Mouse (Mus musculus) lung, postnatal 14 days (tissue): Measurements from ENCODE around the gene Olfr1215.
"Not testable (repeated sequence)": the region's sequence is repeated elsewhere in the genome, so short reads cannot be mapped to it uniquely, and the experiment has no call there.

Source experiments
- DNase-seq: peaks from one replicate; pipeline ENCODE4 v3.0.0; 2021

Gene Olfr1215

DNA sequence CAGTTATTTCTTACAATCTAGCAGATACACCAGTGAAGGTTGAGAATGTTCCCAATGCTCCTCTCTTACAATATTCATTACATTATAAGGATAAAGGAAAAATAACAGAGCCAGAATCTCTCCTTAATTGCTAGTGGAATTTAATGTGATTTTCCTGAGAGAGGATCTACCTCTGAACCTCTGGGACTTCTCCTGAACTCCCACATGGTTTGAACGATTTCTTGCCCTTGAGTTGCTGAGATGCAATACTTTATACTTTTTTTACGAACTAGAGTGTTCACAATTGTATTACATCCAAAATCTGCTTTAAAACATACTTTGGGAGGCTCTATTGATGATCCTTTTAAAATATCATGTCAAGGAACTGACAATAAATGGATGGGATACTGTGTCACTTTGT lies at the start of gene Olfr1215:
Gene Olfr1215 (minus strand): TSS at position 101 of the 400 bp plus-strand sequence.
- no peak for DNase-seq

DNA sequence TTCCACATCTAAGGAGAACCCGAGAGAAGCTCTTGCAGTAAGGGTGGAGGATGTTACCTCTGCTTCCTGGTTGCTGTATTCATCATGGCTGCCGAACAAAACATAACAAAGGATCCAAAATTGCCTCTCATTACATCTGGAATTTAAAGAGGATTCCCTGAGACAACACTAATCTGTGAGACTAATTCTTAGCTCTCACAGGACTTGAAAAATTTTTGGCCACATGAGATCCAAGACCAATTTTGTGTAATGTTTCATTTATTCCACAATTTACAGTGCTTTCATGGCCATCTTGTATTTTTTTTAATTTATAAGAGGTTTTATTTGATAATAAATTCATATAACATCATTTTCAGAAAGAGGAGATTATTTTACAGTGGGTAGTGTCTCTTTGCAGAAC lies 25.2 kb upstream of the Olfr1215 start, which contains the start of gene Olfr1217:
Gene Olfr1217 (minus strand): TSS at position 101 of the 400 bp plus-strand sequence.
- no peak for DNase-seq

DNA sequence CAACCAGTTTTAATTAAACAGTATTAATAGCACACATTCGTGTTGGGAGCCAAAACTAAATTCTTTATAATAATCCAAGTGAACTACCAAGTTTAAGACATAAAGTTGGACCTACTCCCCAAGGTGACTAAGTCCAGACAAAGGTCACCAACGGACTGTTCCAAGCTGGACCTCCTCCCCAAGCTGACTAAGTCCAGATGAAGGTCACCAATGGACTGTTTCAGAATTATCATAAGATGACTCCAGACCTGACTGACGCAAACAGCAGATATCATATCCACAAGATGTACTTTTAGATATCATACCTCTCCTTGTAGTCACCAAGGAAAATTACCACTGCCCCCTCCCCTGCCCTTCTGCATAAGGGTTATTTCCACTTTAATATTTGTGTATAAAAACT lies 14.7 kb upstream of the Olfr1215 start:
- DNase-seq = not testable (repeated sequence)

DNA sequence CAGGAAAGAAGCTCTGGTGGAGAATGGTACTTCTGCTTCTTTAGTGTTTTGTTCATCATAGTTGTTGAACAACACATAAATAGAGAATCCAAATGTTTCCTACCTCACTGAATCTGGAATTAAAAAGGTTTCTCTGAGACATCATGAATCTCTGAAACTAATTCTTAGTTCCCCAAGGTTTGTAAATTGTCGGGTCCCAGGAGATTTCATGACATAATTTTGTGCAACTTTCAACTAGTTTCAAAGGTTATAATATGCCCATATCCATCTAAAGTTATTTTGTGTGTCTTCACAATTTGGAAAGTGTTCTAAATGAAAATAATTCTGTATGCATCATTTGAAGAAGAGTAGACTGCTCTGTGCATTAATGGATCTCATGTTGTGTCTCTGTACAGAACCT lies 11.5 kb upstream of the Olfr1215 start, which contains the start of gene Olfr1216:
Gene Olfr1216 (minus strand): TSS at position 101 of the 400 bp plus-strand sequence.
- DNase-seq = no peak

DNA sequence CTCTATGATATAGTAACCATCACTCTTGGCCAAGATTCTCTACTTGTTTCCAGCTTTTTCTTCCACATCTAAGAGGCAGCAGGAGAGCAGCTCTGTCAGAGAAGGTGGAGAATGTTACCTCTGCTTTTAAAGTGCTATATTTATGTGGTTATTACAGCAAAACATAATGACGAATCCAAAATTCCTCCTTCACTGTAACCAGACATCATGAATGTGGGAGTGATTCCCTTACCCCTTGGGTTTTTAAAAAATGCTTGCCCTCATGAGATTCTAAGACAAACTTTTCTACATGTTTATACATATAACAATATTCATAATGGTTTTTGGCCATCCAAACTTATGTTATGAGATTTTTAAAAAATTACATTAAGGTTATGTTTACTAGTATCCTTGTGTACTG lies 14.2 kb downstream of the Olfr1215 start, which contains the start of gene Olfr1214:
Gene Olfr1214 (minus strand): TSS at position 101 of the 400 bp plus-strand sequence.
- DNase-seq = no peak

DNA sequence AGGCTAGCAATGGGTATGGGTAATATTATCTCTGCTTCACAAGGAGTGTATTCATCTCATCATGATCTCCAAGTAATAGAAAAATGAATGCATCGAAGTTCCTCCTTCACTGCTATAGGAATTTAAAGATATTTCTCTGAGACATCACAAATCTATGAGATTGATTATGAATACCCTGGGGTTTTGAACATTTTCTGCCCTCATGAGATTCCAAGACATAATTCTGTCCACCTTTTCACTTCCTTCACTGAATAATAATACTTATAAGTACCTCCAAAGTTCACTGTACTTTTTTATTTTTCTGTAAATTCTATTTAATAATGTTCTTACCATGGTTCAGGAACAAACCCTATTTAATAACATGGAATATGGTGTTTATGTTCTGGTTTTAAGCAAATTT lies 26.6 kb downstream of the Olfr1215 start, which contains the start of gene Gm13762:
Gene Gm13762 (minus strand): TSS at position 101 of the 400 bp plus-strand sequence.
- no peak for DNase-seq

DNA sequence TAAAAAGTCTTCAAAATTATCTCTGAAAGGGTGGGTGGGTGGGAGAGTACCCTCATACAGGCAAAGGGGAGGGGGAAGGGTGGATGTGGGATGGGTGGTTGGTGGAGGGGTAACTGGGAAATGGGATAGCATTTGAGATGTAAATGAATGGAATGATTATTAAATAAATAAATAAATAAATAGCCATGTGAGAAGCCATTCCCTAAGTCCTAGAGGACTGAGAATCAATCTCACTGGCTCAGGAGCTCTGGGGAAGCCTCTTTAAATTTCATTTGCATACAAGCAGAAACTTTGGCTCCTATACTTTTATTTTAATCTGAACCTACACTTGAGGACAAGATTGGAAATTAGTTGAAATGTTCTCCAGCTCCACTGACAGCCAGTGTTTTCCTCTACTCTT lies 53.1 kb downstream of the Olfr1215 start, which contains the start of gene Olfr1212:
Gene Olfr1212 (plus strand): TSS at position 301 of the 400 bp plus-strand sequence.
- no peak for DNase-seq
